Mouse (Mus musculus) heart, embryonic 12.5 days (tissue): Measurements from ENCODE around the gene Ccdc87. TPM values are rescaled to one million over a fixed set of nuclear protein-coding genes. Genes with fewer than 3 reads are reported as not detected.
"Not testable (repeated sequence)": the region's sequence is repeated elsewhere in the genome, so short reads cannot be mapped to it uniquely, and the experiment has no call there.

ENCODE experiments used
- ATAC-seq: fragments of 200-750 bp; cut with Nextera tagmentation; 2 replicates; pipeline ENCODE4 v1.8.0; 2017; ENCODE audit warnings: moderate TSS enrichment, moderate library complexity; ENCODE audit not compliant: insufficient number of reproducible peaks, low FRiP score
- H3K27ac ChIP-seq: fragments of 300-500 bp; sonication (generic); 2 replicates; pipeline ENCODE4 v1.5.1; 2016; ENCODE audit warnings: mild to moderate bottlenecking, moderate library complexity; ENCODE audit not compliant: poor library complexity, severe bottlenecking
- H3K27me3 ChIP-seq: fragments of 300-500 bp; sonication (generic); replicated peaks from 2 replicates; pipeline ENCODE4 v1.6.1; 2016; ENCODE audit warnings: mild to moderate bottlenecking, moderate library complexity
- H3K36me3 ChIP-seq: fragments of 300-500 bp; sonication (generic); 2 replicates; pipeline ENCODE4 v1.6.1; 2016; ENCODE audit warnings: mild to moderate bottlenecking, moderate library complexity
- H3K4me1 ChIP-seq: fragments of 300-500 bp; sonication (generic); replicated peaks from 2 replicates; pipeline ENCODE4 v1.6.1; 2016; ENCODE audit warnings: mild to moderate bottlenecking
- H3K4me2 ChIP-seq: fragments of 300-500 bp; sonication (generic); 2 replicates; pipeline ENCODE4 v1.6.1; 2016; ENCODE audit warnings: mild to moderate bottlenecking, moderate library complexity
- H3K4me3 ChIP-seq: fragments of 300-500 bp; sonication (generic); 2 replicates; pipeline ENCODE4 v1.5.1; 2016; ENCODE audit warnings: mild to moderate bottlenecking
- H3K9ac ChIP-seq: fragments of 300-500 bp; sonication (generic); 2 replicates; pipeline ENCODE4 v1.6.1; 2016; ENCODE audit warnings: mild to moderate bottlenecking, moderate library complexity
- H3K9me3 ChIP-seq: fragments of 300-500 bp; sonication (generic); replicated peaks from 2 replicates; pipeline ENCODE4 v1.6.1; 2016; ENCODE audit warnings: mild to moderate bottlenecking, moderate library complexity
- WGBS: fragments of 180-500 bp; shearing (Covaris S2); methylation state at CpG from one replicate; pipeline ENCODE4 v1.1.7; 2016; 5-methylcytosine and 5-hydroxymethylcytosine counted together
- polyA plus RNA-seq: library from polyadenylated mRNA; unstranded; fragments of >200 nt; fragmentation: Nextera tagmentation; extraction: Ambion mirVana; gene quantifications from 2 replicates; pipeline ENCODE4 v1.2.1, GENCODE M21; 2016

Ccdc87 gene
- polyA plus RNA-seq, 1 experiment from 2014 or later = not detected

DNA sequence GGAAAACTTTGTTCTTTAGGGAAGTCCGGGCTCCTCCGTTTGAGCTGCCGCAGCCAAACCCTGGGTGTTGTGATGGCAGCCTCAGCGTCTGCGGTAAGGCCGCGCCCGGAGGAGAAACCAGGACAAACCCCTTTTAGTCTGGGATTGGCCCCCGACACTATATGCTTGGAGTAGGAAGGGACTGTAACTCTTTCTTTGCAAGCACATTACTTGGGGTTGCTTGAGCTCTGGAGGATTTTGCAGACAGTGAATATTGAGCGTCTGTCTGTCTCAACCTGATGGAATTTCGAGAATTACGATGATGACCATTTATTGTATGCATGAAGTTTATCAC lies 27.3 kb upstream of the Ccdc87 start:
- peaks cover 22% of the 10 kb centered on the region for H3K4me1 ChIP-seq
- no peaks in the 10 kb centered on the region for H3K9me3 ChIP-seq
- H3K4me3 ChIP-seq = peak overlapping the region; percentile 81
- H3K27ac ChIP-seq = peak overlapping the region; percentile 93
- 5% methylated on average over 12 of the region's 12 CpGs for WGBS
- H3K36me3 ChIP-seq = no peaks in the 10 kb centered on the region
- peak; percentile 7; the same call in 1 of the 2 replicates for ATAC-seq
- no peaks in the 10 kb centered on the region for H3K27me3 ChIP-seq
- H3K9ac ChIP-seq = peak overlapping the region; percentile 92
- peak overlapping the region; percentile 83 for H3K4me2 ChIP-seq

GRCm38 (mm10) chr19:4812334-4812949 lies 26.7 kb upstream of the Ccdc87 start:
- Histone ChIP-seq H3K4me3 (peak overlapping the region; percentile 81), H3K4me2 (peak overlapping the region; percentile 83), H3K4me1 (peaks cover 22% of the 10 kb centered on the region), H3K9ac (peak overlapping the region; percentile 92), H3K27ac (peak overlapping the region; percentile 93)
- WGBS = 73% methylated on average over 8 of the region's 8 CpGs
- not testable (repeated sequence) for ATAC-seq, H3K9me3 ChIP-seq, H3K36me3 ChIP-seq, H3K27me3 ChIP-seq

DNA sequence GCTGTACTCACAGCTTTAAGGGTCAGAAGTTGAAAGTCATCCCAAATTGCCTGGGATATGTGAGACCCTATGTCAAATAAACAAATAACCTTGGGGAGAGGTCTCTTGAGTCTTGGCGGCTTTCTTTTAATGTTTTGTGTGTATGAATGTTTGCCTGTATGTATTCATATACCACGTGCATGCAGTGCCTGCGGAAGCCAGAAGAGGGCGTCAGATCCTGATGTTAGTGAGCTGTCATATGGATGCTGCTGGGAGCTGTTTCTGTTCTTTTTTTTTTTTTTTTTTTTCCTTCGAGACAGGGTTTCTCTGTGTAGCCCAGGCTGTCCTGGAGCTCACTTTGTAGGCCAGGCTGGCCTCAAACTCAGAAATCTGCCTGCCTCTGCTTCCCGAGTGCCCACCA lies 26.2 kb upstream of the Ccdc87 start:
- Histone ChIP-seq H3K27me3 (no peaks in the 10 kb centered on the region), H3K27ac (no peak overlapping the region), H3K36me3 (no peaks in the 10 kb centered on the region), H3K4me1 (peaks cover 16% of the 10 kb centered on the region), H3K9ac (no peak overlapping the region), H3K4me3 (no peak overlapping the region), H3K4me2 (no peak overlapping the region), H3K9me3 (no peaks in the 10 kb centered on the region)
- ATAC-seq = no peak
- WGBS = 83% methylated on average over 6 of the region's 6 CpGs

DNA sequence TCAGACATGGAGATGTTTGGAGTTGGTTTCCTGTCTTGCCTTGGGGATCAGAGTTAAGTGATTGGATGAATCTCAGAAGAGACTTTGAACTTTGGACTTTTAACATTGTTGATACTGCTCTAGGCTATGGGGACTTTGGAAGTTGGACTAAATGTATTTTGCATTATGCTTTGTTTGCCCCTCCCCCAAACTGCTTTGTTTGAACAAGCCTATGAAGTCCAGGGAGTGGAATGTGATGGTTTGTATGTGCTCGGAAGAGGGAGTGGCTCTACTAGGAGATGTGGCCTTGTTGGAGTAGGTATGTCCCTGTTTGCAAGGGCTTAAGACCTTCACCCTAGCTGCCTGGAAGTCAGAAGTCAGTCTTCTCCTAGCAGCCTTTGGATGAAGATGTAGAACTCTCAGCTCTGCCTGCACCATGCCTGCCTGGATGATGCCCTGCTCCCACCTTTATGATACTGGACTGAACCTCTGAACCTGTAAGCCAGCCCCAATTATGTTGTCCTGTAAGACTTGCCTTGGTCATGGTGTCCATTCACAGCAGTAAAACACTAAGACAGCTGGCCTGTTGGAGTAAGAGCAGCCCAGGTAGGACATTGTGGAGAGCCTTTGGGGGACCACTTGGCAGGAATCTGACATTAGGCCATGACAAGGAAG lies 21.9 kb upstream of the Ccdc87 start:
- 72% methylated on average over 1 of the region's 1 CpGs for WGBS

GRCm38 (mm10) chr19:4820678-4821303 lies 18.4 kb upstream of the Ccdc87 start:
- H3K4me1 ChIP-seq = no peaks in the 10 kb centered on the region

More for the DNA sequence above, 21.9 kb upstream of the Ccdc87 start:
- Histone ChIP-seq H3K27ac (no peak overlapping the region), H3K4me3 (no peak overlapping the region), H3K27me3 (0 out of 2 replicates have a peak, but pooled peaks cover 2% of the 10 kb centered on the region), H3K4me1 (no peaks in the 10 kb centered on the region), H3K36me3 (no peaks in the 10 kb centered on the region), H3K4me2 (no peak overlapping the region), H3K9ac (no peak overlapping the region), H3K9me3 (no peaks in the 10 kb centered on the region)
- ATAC-seq = no peak

GRCm38 (mm10) chr19:4828444-4829114 lies 10.6 kb upstream of the Ccdc87 start:
- Histone ChIP-seq H3K27me3 (no peaks in the 10 kb centered on the region), H3K4me1 (no peaks in the 10 kb centered on the region), H3K9me3 (no peaks in the 10 kb centered on the region), H3K4me3 (no peak overlapping the region), H3K36me3 (peaks cover 43% of the 10 kb centered on the region), H3K4me2 (no peak overlapping the region), H3K27ac (no peak overlapping the region), H3K9ac (no peak overlapping the region)
- ATAC-seq = no peak
- 58% methylated on average over 16 of the region's 16 CpGs for WGBS

More at GRCm38 (mm10) chr19:4820678-4821303, 18.4 kb upstream of the Ccdc87 start:
- no peak overlapping the region for H3K4me2 ChIP-seq
- no peak overlapping the region for H3K27ac ChIP-seq
- 62% methylated on average over 5 of the region's 5 CpGs for whole genome bisulfite sequencing
- H3K9me3 ChIP-seq = no peaks in the 10 kb centered on the region
- 0 out of 2 replicates have a peak, but pooled peaks cover 2% of the 10 kb centered on the region for H3K27me3 ChIP-seq
- peaks cover 19% of the 10 kb centered on the region for H3K36me3 ChIP-seq
- no peak overlapping the region for H3K4me3 ChIP-seq
- no peak overlapping the region for H3K9ac ChIP-seq
- no peak for ATAC-seq

DNA sequence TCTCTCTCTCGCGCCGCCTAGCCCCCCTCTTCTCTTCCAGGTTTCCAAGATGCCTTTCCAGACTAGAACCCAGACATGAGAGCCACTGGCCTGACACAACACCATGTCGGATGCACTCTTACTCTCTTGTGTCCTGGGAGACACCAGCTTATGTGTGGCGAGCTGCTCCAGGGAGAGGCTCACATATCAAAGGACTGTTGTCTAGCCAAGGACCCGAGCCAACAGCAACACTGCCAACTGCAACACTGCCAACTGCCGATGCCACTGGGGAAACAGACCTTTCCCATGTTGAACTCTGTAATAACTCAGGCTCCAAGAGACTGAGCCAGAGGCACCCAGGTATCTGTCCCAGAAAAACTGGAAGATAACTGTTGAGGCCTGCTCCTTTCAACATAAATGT lies 10.0 kb upstream of the Ccdc87 start:
- no peaks in the 10 kb centered on the region for H3K9me3 ChIP-seq
- H3K27me3 ChIP-seq = no peaks in the 10 kb centered on the region
- no peak for ATAC-seq
- no peak overlapping the region for H3K27ac ChIP-seq
- no peak overlapping the region for H3K9ac ChIP-seq
- WGBS = 70% methylated on average over 7 of the region's 7 CpGs
- no peak overlapping the region for H3K4me2 ChIP-seq
- no peak overlapping the region for H3K4me3 ChIP-seq
- peaks cover 40% of the 10 kb centered on the region for H3K36me3 ChIP-seq
- no peaks in the 10 kb centered on the region for H3K4me1 ChIP-seq

DNA sequence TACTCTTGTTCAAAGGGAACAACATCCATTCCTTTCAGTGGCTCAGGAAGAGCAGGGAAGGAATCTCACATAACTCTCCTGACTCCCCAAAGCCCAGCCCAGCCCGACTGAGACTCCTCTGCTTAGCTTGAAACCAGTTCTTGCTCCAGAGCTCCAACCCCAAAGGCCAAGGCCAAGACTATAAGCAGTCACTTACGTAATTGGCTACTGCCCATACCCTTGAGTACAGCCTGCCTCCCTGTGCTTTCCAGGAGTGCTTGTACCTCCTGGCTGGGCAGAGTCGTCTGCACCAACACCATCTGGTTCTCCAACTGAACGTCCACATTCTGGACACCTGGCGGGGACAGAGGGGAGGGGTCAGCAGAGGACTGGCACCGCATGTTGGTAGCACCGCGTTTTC lies 5.2 kb upstream of the Ccdc87 start:
- Histone ChIP-seq H3K4me3 (no peak overlapping the region), H3K27ac (no peak overlapping the region), H3K9ac (no peak overlapping the region), H3K9me3 (no peaks in the 10 kb centered on the region), H3K27me3 (no peaks in the 10 kb centered on the region), H3K36me3 (peaks cover 22% of the 10 kb centered on the region), H3K4me2 (no peak overlapping the region), H3K4me1 (peaks cover 10% of the 10 kb centered on the region; the same call in 1 of the 2 replicates)
- no peak for ATAC-seq
- WGBS = 83% methylated on average over 8 of the region's 8 CpGs

- Histone ChIP-seq H3K9ac (no peak overlapping the region), H3K27ac (no peak overlapping the region), H3K36me3 (peaks cover 17% of the 10 kb centered on the region), H3K9me3 (no peaks in the 10 kb centered on the region), H3K4me1 (peaks cover 15% of the 10 kb centered on the region), H3K27me3 (peaks cover 16% of the 10 kb centered on the region), H3K4me2 (no peak overlapping the region), H3K4me3 (no peak overlapping the region)
- no peak for ATAC-seq
- WGBS = 84% methylated on average over 2 of the region's 2 CpGs
These were observed 3.1 kb upstream of the Ccdc87 start for GRCm38 (mm10) chr19:4836096-4836495.

GRCm38 (mm10) chr19:4837049-4837448 lies 2.1 kb upstream of the Ccdc87 start:
- 89% methylated on average over 6 of the region's 6 CpGs for WGBS
- no peak overlapping the region for H3K9ac ChIP-seq
- no peak for ATAC-seq
- peaks cover 15% of the 10 kb centered on the region for H3K4me1 ChIP-seq
- no peak overlapping the region for H3K4me3 ChIP-seq
- H3K4me2 ChIP-seq = no peak overlapping the region
- H3K27me3 ChIP-seq = peaks cover 25% of the 10 kb centered on the region
- H3K36me3 ChIP-seq = peaks cover 17% of the 10 kb centered on the region
- no peaks in the 10 kb centered on the region for H3K9me3 ChIP-seq
- no peak overlapping the region for H3K27ac ChIP-seq

- peak overlapping the region; percentile 81 for H3K9ac ChIP-seq
- no peaks in the 10 kb centered on the region for H3K9me3 ChIP-seq
- H3K27ac ChIP-seq = no peak overlapping the region
- peaks cover 36% of the 10 kb centered on the region for H3K27me3 ChIP-seq
- peak overlapping the region; percentile 54 for H3K4me3 ChIP-seq
- 31% methylated on average over 10 of the region's 10 CpGs for WGBS
- peaks cover 15% of the 10 kb centered on the region for H3K4me1 ChIP-seq
- ATAC-seq = peak; percentile 47
- peak overlapping the region; percentile 86 for H3K4me2 ChIP-seq
- peaks cover 4% of the 10 kb centered on the region for H3K36me3 ChIP-seq
These were observed 533 bp upstream of the Ccdc87 start for GRCm38 (mm10) chr19:4838526-4839140.
